Mouse (Mus musculus) E14TG2a.4 (cell line): Measurements from ENCODE around the gene Rab11fip4.

Experiments used
- CTCF ChIP-seq: conservative IDR thresholded peaks from 2 replicates; pipeline ENCODE4 v1.5.1; 2014; ENCODE audit warnings: low read length
- POU5F1 ChIP-seq: IDR thresholded peaks from 2 replicates; pipeline ENCODE4 v1.6.1; 2014; ENCODE audit warnings: low read length, borderline replicate concordance

DNA sequence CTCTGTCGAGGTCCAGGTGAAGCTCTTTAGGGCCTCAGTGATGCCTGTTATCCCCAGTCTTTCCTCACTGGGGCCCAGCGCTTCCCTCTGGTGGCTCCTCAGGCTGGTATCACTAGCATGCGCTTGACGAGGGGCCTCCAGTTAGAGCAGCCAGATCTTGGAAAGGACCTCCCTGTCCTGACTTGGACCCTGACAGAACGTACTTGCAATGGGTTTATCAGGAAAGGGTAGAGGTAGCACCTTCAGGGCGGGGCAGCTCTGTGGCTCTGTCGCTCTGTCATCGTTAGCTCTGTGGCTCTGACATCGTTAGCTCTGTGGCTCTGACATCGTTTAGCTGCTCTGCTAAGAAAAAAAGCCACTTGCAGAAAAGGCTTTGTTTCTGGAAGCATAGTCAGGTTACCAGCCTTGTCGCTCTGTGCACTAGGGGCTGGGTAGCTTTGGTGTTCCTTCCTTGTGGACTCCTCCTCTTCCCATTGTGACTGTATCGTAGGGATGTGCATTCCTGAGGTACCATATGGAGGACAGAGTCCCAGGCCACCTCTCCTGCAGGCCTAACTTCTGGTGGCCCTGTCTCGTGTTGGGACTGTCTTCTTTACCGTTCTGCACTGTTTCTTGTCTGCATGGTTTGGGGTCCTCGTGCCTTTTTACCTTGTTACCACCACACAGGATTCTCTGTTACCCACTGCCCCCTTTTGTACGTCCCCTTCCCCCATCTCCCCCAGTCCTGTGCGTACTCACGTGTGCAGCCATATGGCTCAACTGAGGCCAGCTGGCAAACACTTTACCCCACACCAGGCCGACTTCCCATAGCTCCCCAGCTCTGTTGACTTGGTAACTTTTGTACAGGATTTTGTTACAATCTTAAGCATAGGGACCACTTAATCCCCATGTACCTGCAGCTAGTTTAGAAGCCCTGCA lies 105.6 kb downstream of the Rab11fip4 start:
- no peak for TF ChIP-seq CTCF
- no peak for TF ChIP-seq POU5F1
